Mouse (Mus musculus) small intestine, adult 2 months (tissue): ENCODE data around the gene Agtrap. TPM values are rescaled to one million over a fixed set of nuclear protein-coding genes. Genes with fewer than 3 reads are reported as not detected.
A peak's percentile ranks its signal among the peaks of the same experiment; 100 is the strongest.

Experiments
- H3K27ac ChIP-seq: fragments of 200-500 bp; 2 replicates; pipeline ENCODE4 v1.5.1; 2012; ENCODE audit warnings: low read depth, low read length, control low read depth, inconsistent platforms; ENCODE audit not compliant: insufficient read depth
- H3K27me3 ChIP-seq: fragments of 200-500 bp; 2 replicates; pipeline ENCODE4 v1.6.1; 2012; ENCODE audit warnings: mild to moderate bottlenecking, moderate library complexity, low read length, inconsistent platforms; ENCODE audit not compliant: control insufficient read depth, insufficient read depth
- H3K36me3 ChIP-seq: fragments of 200-500 bp; 2 replicates; pipeline ENCODE4 v1.6.1; 2012; ENCODE audit warnings: mild to moderate bottlenecking, low read length, control low read depth, inconsistent platforms; ENCODE audit not compliant: control insufficient read depth, insufficient read depth
- H3K4me1 ChIP-seq: fragments of 200-500 bp; 2 replicates; pipeline ENCODE4 v1.6.1; 2012; ENCODE audit warnings: low read length, inconsistent platforms, mixed read lengths; ENCODE audit not compliant: control insufficient read depth, insufficient read depth, insufficient read length
- H3K4me3 ChIP-seq: fragments of 200-500 bp; 2 replicates; pipeline ENCODE4 v1.5.1; 2012; ENCODE audit warnings: low read depth, mild to moderate bottlenecking, control low read depth, inconsistent platforms, low read length, moderate library complexity
- CTCF ChIP-seq: fragments of 200-500 bp; IDR thresholded peaks from 2 replicates; pipeline ENCODE4 v1.5.1; 2012; ENCODE audit warnings: low read depth, mild to moderate bottlenecking, control low read depth, inconsistent platforms, low read length, moderate library complexity, mixed read lengths; ENCODE audit not compliant: insufficient replicate concordance, insufficient read length; ENCODE audit errors: extremely low read depth
- POLR2A ChIP-seq: fragments of 200-500 bp; IDR thresholded peaks from 2 replicates; pipeline ENCODE4 v1.6.1; 2012; ENCODE audit warnings: low read depth, mild to moderate bottlenecking, control low read depth, inconsistent platforms, low read length, moderate library complexity
- WGBS: fragments of 180-500 bp; shearing (Covaris S2); methylation state at CpG from one replicate; pipeline ENCODE4 v1.1.7; 2018; 5-methylcytosine and 5-hydroxymethylcytosine counted together
- polyA plus RNA-seq: library from polyadenylated mRNA; depleted of rRNA; stranded (reverse); fragments of >200 nt; gene quantifications from 2 replicates; pipeline ENCODE4 v1.2.3, GENCODE M21; 2012

Gene Agtrap
- polyA plus RNA-seq, 1 experiment: 14.2 TPM

DNA sequence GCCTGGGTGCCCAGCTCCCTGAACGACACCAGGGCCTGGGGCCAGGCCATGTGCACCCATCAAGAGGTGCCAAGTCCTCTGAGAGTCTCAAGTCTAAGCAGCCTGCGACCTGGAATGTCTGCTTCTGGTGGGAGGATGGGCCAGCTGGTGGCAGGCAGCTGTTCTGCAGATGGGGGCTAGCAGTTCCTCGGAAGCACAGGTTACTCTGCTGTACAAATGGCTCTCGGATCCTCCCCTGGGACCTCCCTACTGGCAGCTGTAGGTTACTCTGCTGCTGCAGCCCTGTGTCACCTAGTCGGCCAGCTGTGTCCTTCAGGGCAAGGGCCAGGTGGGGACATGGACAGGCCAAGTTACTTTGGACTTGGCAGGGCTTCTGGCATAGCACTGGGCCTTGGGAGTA, 16.3 kb downstream of the Agtrap start:
- 56% methylated on average over 5 of the region's 5 CpGs for WGBS

GRCm38 (mm10) chr4:148069602-148070218, 18.1 kb downstream of the Agtrap start:
- Histone ChIP-seq H3K36me3 (no peaks in the 10 kb centered on the region), H3K4me3 (no peak overlapping the region), H3K27ac (0 out of 2 replicates have a peak overlapping the region, but pooled peaks have one; percentile 12), H3K4me1 (no peaks in the 10 kb centered on the region; the same call in 1 of the 2 replicates), H3K27me3 (no peaks in the 10 kb centered on the region)
- 71% methylated on average over 9 of the region's 9 CpGs for WGBS
- TF ChIP-seq POLR2A (no peak), CTCF (no peak)

More for the DNA sequence above, 16.3 kb downstream of the Agtrap start:
- no peaks in the 10 kb centered on the region for H3K36me3 ChIP-seq
- no peak overlapping the region for H3K4me3 ChIP-seq
- H3K27me3 ChIP-seq: no peaks in the 10 kb centered on the region
- no peaks in the 10 kb centered on the region; the same call in 1 of the 2 replicates for H3K4me1 ChIP-seq
- H3K27ac ChIP-seq: no peak overlapping the region
- TF ChIP-seq CTCF (no peak), POLR2A (no peak)

DNA sequence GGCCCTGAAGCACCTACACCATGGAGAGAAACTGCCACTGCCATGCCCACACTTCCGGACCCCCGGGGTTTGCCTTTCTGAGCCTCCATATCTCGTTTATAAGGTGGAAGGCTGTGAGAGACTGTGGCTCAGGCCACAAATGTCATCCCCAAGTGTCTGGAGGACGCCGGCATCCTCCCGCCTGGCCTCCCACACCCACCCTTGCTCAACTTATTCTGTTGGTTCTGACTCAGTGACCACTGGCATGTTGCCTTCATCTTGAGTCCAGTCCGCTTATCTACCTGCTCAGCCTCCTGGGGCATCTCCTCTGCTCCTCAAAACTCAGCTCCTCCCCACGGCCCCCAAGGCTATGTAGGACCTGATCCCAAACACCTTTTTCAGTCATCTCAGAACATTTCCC, 20.5 kb downstream of the Agtrap start:
- 89% methylated on average over 8 of the region's 8 CpGs for WGBS
- no peak for TF ChIP-seq POLR2A
- TF ChIP-seq CTCF: no peak
- Histone ChIP-seq H3K36me3 (no peaks in the 10 kb centered on the region), H3K27ac (no peak overlapping the region), H3K4me3 (no peak overlapping the region), H3K27me3 (no peaks in the 10 kb centered on the region), H3K4me1 (no peaks in the 10 kb centered on the region; the same call in 1 of the 2 replicates)

- TF ChIP-seq CTCF: no peak
- TF ChIP-seq POLR2A: no peak
- Histone ChIP-seq H3K4me3 (no peak overlapping the region), H3K27me3 (no peaks in the 10 kb centered on the region), H3K36me3 (no peaks in the 10 kb centered on the region), H3K27ac (no peak overlapping the region), H3K4me1 (no peaks in the 10 kb centered on the region; the same call in 1 of the 2 replicates)
- WGBS: 49% methylated on average over 9 of the region's 9 CpGs
Observed at GRCm38 (mm10) chr4:148066401-148066744, 21.5 kb downstream of the Agtrap start.

- H3K4me1 ChIP-seq: no peaks in the 10 kb centered on the region; the same call in 1 of the 2 replicates
- TF ChIP-seq CTCF (no peak), POLR2A (no peak)
- H3K27me3 ChIP-seq: no peaks in the 10 kb centered on the region
- 44% methylated on average over 6 of the region's 6 CpGs for WGBS
- no peak overlapping the region for H3K4me3 ChIP-seq
- H3K36me3 ChIP-seq: no peaks in the 10 kb centered on the region
- H3K27ac ChIP-seq: no peak overlapping the region
Observed at GRCm38 (mm10) chr4:148065702-148066400, 22.0 kb downstream of the Agtrap start.

GRCm38 (mm10) chr4:148061086-148061480, 26.7 kb downstream of the Agtrap start:
- TF ChIP-seq CTCF: no peak
- TF ChIP-seq POLR2A: no peak
- Histone ChIP-seq H3K4me1 (no peaks in the 10 kb centered on the region), H3K36me3 (no peaks in the 10 kb centered on the region), H3K27ac (no peak overlapping the region), H3K4me3 (no peak overlapping the region), H3K27me3 (no peaks in the 10 kb centered on the region)
- 81% methylated on average over 9 of the region's 9 CpGs for WGBS
